Mouse (Mus musculus): ENCODE data around the gene Trappc2l. TPM values are rescaled to one million over a fixed set of nuclear protein-coding genes. Genes with fewer than 3 reads are reported as not detected.

The Trappc2l gene
- polyA plus RNA-seq (2015; fragmentation: Nextera tagmentation; extraction: Ambion mirVana) = 49.6 and 55.6 TPM in 2 replicates

GRCm38 (mm10) chr8:122611295-122612133 lies at the start of gene Trappc2l, which contains the start of gene Galns:
Trappc2l (plus strand) TSS chr8:122611640.
Galns (minus strand) TSS chr8:122611463.
- Histone ChIP-seq H3K27me3 (no peaks in the 10 kb centered on the region), H3K27ac (peak within 1 kb of the TSS; percentile 67), H3K4me1 (peaks cover 33% of the 10 kb centered on the region), H3K36me3 (peaks cover 17% of the 10 kb centered on the region), H3K4me3 (peak within 1 kb of the TSS; percentile 76), H3K9ac (peak within 1 kb of the TSS; percentile 81), H3K9me3 (no peaks in the 10 kb centered on the region), H3K4me2 (replicated peaks) (peak within 1 kb of the TSS; percentile 92)
- under 1% methylated on average over 56 of the region's 57 CpGs for WGBS
- ATAC-seq (ENCODE audit: low FRiP score, low read depth) = peak; percentile 96

- no peak overlapping the region for H3K9ac ChIP-seq
- 0 out of 2 replicates have a peak overlapping the region, but pooled peaks have one; percentile 3 for H3K27ac ChIP-seq
- no peak overlapping the region for H3K4me2 ChIP-seq (replicated peaks)
- H3K4me3 ChIP-seq = no peak overlapping the region
- H3K36me3 ChIP-seq = peaks cover 5% of the 10 kb centered on the region
- H3K27me3 ChIP-seq = no peaks in the 10 kb centered on the region
- ATAC-seq (ENCODE audit: low FRiP score, low read depth) = no peak
- WGBS = 75% methylated on average over 25 of the region's 25 CpGs
- H3K9me3 ChIP-seq = no peaks in the 10 kb centered on the region
- peaks cover 22% of the 10 kb centered on the region for H3K4me1 ChIP-seq
Observed at GRCm38 (mm10) chr8:122564363-122565352, 46.8 kb upstream of the Trappc2l start.

GRCm38 (mm10) chr8:122566766-122567165 lies 44.7 kb upstream of the Trappc2l start:
- no peak for ATAC-seq (ENCODE audit: low FRiP score, low read depth)
- H3K4me3 ChIP-seq = peak overlapping the region; percentile 88

GRCm38 (mm10) chr8:122567361-122568108 lies 43.9 kb upstream of the Trappc2l start, which contains the start of gene Cdt1:
Cdt1 (plus strand) TSS chr8:122568015.
- peaks cover 24% of the 10 kb centered on the region for H3K4me1 ChIP-seq
- H3K36me3 ChIP-seq = peaks cover 34% of the 10 kb centered on the region
- peak within 1 kb of the TSS; percentile 88 for H3K4me3 ChIP-seq
- H3K9me3 ChIP-seq = no peaks in the 10 kb centered on the region
- H3K9ac ChIP-seq = peak within 1 kb of the TSS; percentile 93
- peak; percentile 96 for ATAC-seq (ENCODE audit: low FRiP score, low read depth)
- H3K4me2 ChIP-seq (replicated peaks) = peak within 1 kb of the TSS; percentile 80
- H3K27ac ChIP-seq = peak within 1 kb of the TSS; percentile 89
- no peaks in the 10 kb centered on the region for H3K27me3 ChIP-seq
- under 1% methylated on average over 61 of the region's 62 CpGs for WGBS

More at GRCm38 (mm10) chr8:122566766-122567165, 44.7 kb upstream of the Trappc2l start:
- H3K9ac ChIP-seq = peak overlapping the region; percentile 93
- H3K36me3 ChIP-seq = peaks cover 26% of the 10 kb centered on the region
- peak overlapping the region; percentile 89 for H3K27ac ChIP-seq
- peak overlapping the region; percentile 80 for H3K4me2 ChIP-seq (replicated peaks)
- no peaks in the 10 kb centered on the region for H3K9me3 ChIP-seq
- H3K27me3 ChIP-seq = no peaks in the 10 kb centered on the region
- peaks cover 24% of the 10 kb centered on the region for H3K4me1 ChIP-seq
- WGBS = 54% methylated on average over 6 of the region's 6 CpGs

GRCm38 (mm10) chr8:122568109-122568504 lies 43.3 kb upstream of the Trappc2l start:
- peak; percentile 45; the same call in 1 of the 2 replicates for ATAC-seq (ENCODE audit: low FRiP score, low read depth)

GRCm38 (mm10) chr8:122568881-122569309 lies 42.5 kb upstream of the Trappc2l start:
- H3K27ac ChIP-seq = no peak overlapping the region

More at GRCm38 (mm10) chr8:122568109-122568504, 43.3 kb upstream of the Trappc2l start:
- H3K27me3 ChIP-seq = no peaks in the 10 kb centered on the region
- WGBS = under 1% methylated on average over 34 of the region's 34 CpGs
- H3K4me3 ChIP-seq = peak overlapping the region; percentile 88
- H3K4me2 ChIP-seq (replicated peaks) = peak overlapping the region; percentile 80
- no peaks in the 10 kb centered on the region for H3K9me3 ChIP-seq
- peak overlapping the region; percentile 89 for H3K27ac ChIP-seq
- peak overlapping the region; percentile 93 for H3K9ac ChIP-seq
- peaks cover 24% of the 10 kb centered on the region for H3K4me1 ChIP-seq
- H3K36me3 ChIP-seq = peaks cover 39% of the 10 kb centered on the region

GRCm38 (mm10) chr8:122569329-122569728 lies 42.1 kb upstream of the Trappc2l start:
- H3K36me3 ChIP-seq = peaks cover 51% of the 10 kb centered on the region

More at GRCm38 (mm10) chr8:122568881-122569309, 42.5 kb upstream of the Trappc2l start:
- no peaks in the 10 kb centered on the region for H3K27me3 ChIP-seq
- peak overlapping the region; percentile 88 for H3K4me3 ChIP-seq
- 14% methylated on average over 10 of the region's 10 CpGs for WGBS
- peaks cover 47% of the 10 kb centered on the region for H3K36me3 ChIP-seq
- peak overlapping the region; percentile 80 for H3K4me2 ChIP-seq (replicated peaks)
- H3K9me3 ChIP-seq = no peaks in the 10 kb centered on the region
- peak overlapping the region; percentile 93 for H3K9ac ChIP-seq
- ATAC-seq (ENCODE audit: low FRiP score, low read depth) = no peak
- H3K4me1 ChIP-seq = peaks cover 24% of the 10 kb centered on the region

GRCm38 (mm10) chr8:122569996-122570395 lies 41.4 kb upstream of the Trappc2l start:
- Histone ChIP-seq H3K9me3 (no peaks in the 10 kb centered on the region), H3K27ac (no peak overlapping the region), H3K27me3 (no peaks in the 10 kb centered on the region), H3K36me3 (peaks cover 57% of the 10 kb centered on the region), H3K4me2 (replicated peaks) (peak overlapping the region; percentile 80), H3K4me1 (peaks cover 32% of the 10 kb centered on the region), H3K9ac (0 out of 2 replicates have a peak overlapping the region, but pooled peaks have one; percentile 93), H3K4me3 (no peak overlapping the region)
- no peak for ATAC-seq (ENCODE audit: low FRiP score, low read depth)
- WGBS = 94% methylated on average over 16 of the region's 16 CpGs

More at GRCm38 (mm10) chr8:122569329-122569728, 42.1 kb upstream of the Trappc2l start:
- Histone ChIP-seq H3K27me3 (no peaks in the 10 kb centered on the region), H3K9ac (peak overlapping the region; percentile 93), H3K9me3 (no peaks in the 10 kb centered on the region), H3K4me3 (peak overlapping the region; percentile 88), H3K4me1 (peaks cover 26% of the 10 kb centered on the region), H3K4me2 (replicated peaks) (peak overlapping the region; percentile 80), H3K27ac (no peak overlapping the region)
- 73% methylated on average over 9 of the region's 9 CpGs for WGBS
- ATAC-seq (ENCODE audit: low FRiP score, low read depth) = no peak

GRCm38 (mm10) chr8:122571153-122571552 lies 40.3 kb upstream of the Trappc2l start:
- Histone ChIP-seq H3K9ac (no peak overlapping the region), H3K4me3 (no peak overlapping the region), H3K36me3 (peaks cover 59% of the 10 kb centered on the region), H3K9me3 (no peaks in the 10 kb centered on the region), H3K4me1 (peaks cover 44% of the 10 kb centered on the region), H3K4me2 (replicated peaks) (no peak overlapping the region), H3K27me3 (no peaks in the 10 kb centered on the region), H3K27ac (no peak overlapping the region)
- no peak for ATAC-seq (ENCODE audit: low FRiP score, low read depth)
- 95% methylated on average over 11 of the region's 11 CpGs for WGBS

GRCm38 (mm10) chr8:122571750-122572267 lies 39.6 kb upstream of the Trappc2l start:
- no peak overlapping the region for H3K27ac ChIP-seq
- H3K4me1 ChIP-seq = peaks cover 38% of the 10 kb centered on the region
- H3K9me3 ChIP-seq = no peaks in the 10 kb centered on the region
- H3K4me2 ChIP-seq (replicated peaks) = no peak overlapping the region
- H3K9ac ChIP-seq = no peak overlapping the region
- peaks cover 59% of the 10 kb centered on the region for H3K36me3 ChIP-seq
- no peak for ATAC-seq (ENCODE audit: low FRiP score, low read depth)
- WGBS = 94% methylated on average over 17 of the region's 17 CpGs
- no peaks in the 10 kb centered on the region for H3K27me3 ChIP-seq
- no peak overlapping the region for H3K4me3 ChIP-seq
